Mouse (Mus musculus): Measurements from ENCODE around the gene Cux2.
A peak's percentile ranks its signal among the peaks of the same experiment; 100 is the strongest.

Cux2 gene

DNA sequence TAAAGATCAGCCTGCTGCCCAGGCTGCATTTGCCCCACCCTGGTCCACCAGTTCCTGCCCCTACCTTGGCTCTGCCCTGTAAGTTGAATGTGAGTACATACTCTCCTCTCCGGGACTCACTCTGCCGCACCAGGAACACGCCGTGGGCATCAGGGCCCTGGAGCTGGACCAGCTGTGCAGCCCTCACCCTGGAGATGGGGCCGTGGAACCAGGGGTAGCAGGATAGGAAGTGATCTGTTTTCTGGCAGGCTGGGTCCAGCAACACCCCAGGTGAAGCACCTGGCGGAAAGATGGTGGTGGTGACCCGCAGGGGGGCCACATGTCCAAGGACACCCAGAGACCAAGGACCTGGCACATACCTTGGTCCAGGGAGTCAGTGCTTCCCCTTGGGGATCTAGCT, 231.5 kb downstream of the Cux2 start:
- DNase-seq (ENCODE audit: low spot score) = no peak

GRCm38 (mm10) chr5:121817551-121817950, 232.4 kb downstream of the Cux2 start:
- DNase-seq (ENCODE audit: low spot score) = peak; percentile 11

DNA sequence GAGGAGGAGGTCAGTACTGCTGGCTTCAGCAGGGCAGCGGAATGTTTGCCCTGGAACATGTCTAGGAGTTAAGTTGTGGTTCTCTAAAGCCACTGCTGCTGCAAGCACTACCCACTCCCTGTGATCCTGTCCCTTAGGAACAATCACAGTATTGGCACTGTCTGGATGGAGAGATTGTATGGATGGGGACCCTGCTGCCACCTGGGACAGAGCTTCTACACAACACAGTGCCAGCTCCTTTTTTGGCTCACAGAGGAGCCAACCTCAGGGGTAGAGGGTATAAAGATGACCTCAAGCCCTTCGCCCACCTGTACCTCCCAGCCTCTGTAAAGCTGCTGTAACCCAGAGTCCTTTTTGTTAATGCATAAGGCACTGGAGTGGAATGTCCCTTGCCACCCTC, 233.3 kb downstream of the Cux2 start:
- no peak for DNase-seq (ENCODE audit: low spot score)

DNA sequence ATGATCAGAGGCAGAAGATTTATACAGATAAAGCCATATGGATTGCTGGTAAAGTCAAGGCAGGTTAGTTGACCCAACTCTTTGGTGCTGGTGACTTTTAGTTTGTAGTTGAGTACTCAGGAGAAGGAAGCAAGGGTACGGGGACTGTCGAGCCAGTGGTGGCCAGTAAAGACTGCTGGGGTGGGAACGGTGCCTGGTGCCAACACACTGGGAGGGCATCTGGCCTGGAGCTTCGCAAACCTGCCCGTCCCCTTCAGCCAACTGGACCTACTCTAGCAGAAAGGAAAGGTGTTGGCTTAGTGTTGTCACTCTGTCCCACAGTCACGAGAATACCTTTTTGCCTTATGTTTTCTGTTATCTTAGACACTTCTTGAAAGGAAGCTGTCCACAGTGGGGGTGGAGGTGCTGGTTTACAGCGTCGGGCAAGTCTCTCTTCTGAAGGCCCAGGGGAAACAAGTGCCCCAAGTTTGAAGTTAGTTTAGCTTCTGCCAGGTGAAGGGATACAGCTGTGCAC, 234.0 kb downstream of the Cux2 start:
- no peak for DNase-seq (ENCODE audit: low spot score)

DNA sequence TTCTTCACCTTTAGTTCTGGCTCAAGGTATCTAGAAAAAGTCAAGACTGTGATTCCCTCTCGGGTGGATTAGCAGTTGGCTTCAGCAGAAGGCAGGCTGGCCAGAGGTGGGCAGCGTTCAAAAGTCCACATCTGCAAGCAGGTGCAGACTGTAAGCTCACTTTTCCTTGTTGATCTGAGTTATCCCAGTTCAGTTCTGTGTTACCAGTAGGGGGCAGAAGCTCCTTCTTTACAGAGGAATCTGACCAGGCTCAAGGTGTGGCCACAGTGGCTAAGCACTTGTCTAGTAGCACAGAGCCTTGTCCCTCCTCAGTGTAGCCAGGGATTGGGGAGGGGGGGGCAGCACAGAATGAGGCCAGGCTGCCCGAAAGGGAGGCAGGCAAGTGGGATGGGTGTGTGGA, 234.8 kb downstream of the Cux2 start:
- DNase-seq (ENCODE audit: low spot score) = peak; percentile 78

- DNase-seq (ENCODE audit: low spot score) = no peak
Observed at GRCm38 (mm10) chr5:121813744-121814143, 236.2 kb downstream of the Cux2 start.

DNA sequence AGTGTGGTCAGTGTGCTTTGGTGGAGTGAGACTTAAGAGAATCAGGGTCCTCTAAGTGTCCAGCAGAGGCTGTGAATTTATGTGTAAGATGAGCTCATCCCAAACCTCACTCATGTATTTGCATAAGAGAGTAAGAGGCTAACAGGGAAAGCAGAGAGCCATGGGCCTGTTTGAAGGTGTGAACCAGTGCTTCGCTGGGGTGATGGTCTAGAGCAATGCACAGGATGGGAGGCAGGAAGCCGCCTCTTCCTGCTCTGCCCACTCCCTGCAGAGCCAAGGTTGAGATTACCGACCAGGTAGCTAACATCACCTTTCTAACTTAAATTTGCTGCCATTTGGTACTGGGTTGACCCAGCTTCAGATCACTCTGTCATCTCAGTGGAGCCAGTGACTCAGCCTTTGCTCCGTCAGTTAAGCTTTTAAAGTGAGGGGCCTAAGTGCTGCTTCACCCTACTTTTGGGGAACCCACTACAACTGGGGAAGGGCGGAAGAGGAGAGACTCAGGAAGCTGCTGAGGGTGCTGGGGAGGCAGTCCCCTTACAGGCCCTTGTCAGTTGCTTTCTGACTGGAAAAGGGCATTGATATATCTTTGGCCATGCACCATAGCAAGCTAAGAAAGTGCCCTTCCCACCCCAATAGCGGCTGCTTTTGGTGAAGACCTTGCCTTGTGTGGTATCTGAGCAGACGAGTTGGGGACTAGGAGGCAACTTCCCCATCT, 237.2 kb downstream of the Cux2 start:
- DNase-seq (ENCODE audit: low spot score) = no peak

DNA sequence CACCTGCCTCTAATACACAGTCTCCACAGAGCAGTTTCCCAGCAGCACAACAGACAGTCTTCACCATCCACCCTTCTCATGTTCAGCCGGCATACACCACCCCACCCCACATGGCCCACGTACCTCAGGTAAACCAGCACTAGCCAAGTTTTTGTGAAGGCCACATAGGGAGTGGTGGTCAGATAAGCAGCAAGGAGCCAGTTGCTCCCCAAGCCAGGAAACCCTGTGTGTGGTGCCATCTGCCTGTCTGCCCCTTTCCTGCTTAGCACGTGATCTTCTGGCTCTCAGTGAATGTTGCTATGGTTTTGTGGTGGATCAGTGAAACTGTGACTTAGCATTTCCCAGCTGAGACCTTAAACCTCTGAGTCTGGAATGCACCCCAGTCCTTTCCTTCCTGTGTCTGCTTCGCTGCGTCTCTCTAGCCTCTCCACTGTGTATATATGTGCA, 238.4 kb downstream of the Cux2 start:
- no peak for DNase-seq (ENCODE audit: low spot score)

- no peak for DNase-seq (ENCODE audit: low spot score)
Observed at GRCm38 (mm10) chr5:121810331-121811151, 239.4 kb downstream of the Cux2 start.

DNA sequence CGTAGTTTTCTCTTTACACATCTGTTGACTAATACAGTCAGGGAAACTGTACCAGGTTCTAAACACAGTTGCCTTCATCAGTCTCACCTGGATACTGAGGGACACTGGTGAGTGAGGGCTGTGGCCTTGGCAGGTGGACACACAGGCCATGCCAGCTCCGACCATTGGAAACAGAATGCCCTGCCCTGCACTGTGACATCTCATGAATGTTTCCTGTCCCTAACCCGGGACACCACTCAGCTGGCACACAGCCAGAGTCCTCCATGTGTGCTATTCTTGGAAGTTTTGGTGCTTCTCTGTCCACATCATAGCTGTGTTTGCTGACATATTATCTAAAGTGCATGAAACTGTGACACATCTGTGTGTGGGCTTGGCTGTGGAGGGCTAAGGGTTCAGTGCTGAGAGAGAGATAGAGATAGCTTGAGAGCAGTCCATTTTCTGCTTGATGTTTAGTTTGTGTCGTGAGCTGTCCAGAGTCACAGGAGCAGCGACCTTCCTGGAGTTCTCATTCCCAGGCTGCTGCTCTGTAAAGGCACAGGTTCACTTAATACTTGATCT, 240.2 kb downstream of the Cux2 start:
- no peak for DNase-seq (ENCODE audit: low spot score)

DNA sequence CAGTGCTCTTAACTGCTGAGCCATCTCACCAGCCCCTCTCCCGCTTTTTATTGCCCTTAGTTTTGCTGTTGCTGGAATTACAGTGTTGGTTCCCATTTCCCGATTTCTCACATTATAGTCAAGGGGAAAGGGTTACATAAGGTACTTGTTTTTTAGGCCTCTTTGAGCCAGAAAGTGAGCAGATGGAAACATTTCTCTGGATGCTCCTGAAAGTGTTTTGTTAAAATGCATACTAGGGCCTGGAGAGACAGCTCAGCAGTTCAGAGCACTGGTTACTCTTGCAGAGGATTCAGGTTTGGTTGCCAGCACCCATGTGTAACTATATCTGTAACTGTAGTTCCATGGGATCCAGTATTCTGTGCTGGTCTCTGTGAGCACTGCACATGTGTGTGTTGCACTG, 241.7 kb downstream of the Cux2 start:
- no peak for DNase-seq (ENCODE audit: low spot score)

DNA sequence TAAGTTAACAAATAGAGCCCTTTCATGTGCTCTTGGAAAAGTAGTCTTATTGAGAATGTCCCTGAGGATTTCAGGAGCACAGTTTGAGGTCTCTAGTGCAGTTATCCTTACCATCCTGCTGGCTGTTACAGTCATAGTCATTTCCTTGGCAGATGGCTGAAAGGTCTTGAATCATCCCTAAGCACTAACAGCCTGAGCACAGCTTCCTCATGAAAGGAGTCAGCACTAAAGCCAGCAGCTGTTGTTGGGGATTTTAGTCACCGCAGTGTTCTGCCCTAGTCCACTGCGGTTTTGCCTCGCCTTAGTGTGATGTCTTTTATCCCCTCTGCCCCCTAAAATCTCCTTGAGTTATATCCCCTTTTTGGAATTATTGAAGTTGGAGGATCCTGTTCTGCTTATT, 242.7 kb downstream of the Cux2 start:
- DNase-seq (ENCODE audit: low spot score) = no peak
